Mouse (Mus musculus): Measurements from ENCODE around the gene Adamts9.

GRCm38 (mm10) chr6:92875340-92875739 is 68.0 kb downstream of the Adamts9 start:
- no peak for TF ChIP-seq CTCF (IDR thresholded peaks at IDR 0.05; ENCODE audit: borderline replicate concordance, insufficient read depth, low read length)
- TF ChIP-seq POLR2A (IDR thresholded peaks at IDR 0.05; ENCODE audit: low read depth, low read length), result no peak
